In genomic region chr1:184011311-184011710, GRCm38 (mm10) we compare ENCODE assay signal across 19 mouse cellular contexts. TPM values are rescaled to one million over a fixed set of nuclear protein-coding genes. Genes with fewer than 3 reads are reported as not detected.
A peak's percentile ranks its signal among the peaks of the same experiment; 100 is the strongest.
DNase-seq lines count a peak whose midpoint lies in the region; ATAC-seq lines count a peak whose summit lies in the region.
"Had no signal": no experiment of that assay in that cellular context is flagged by ENCODE, and none has a peak within 500 bp of the region (broad histone marks: within the 10 kb centered on the region; RNA-seq: fewer than 3 reads in every experiment).

No protein-coding gene starts in this region.

- no peak overlapping the region for H3K9ac ChIP-seq in heart, embryonic 12.5 days

- DNase-seq in heart, adult 11 months = peak; percentile 51
- DNase-seq in heart, embryonic 10.5 days (ENCODE audit: low spot score) = peak; percentile 67
- DNase-seq in heart, adult 18-20 months = no peak
- DNase-seq: adrenal gland, adult 2 months; adrenal gland, adult 8-10 months; adrenal gland, postnatal 10 days; adrenal gland, postnatal 14 days; adrenal gland, postnatal 25 days; adrenal gland, postnatal 36 days; B cell, adult 2 months; cerebellum, adult 11 months; cerebellum, adult 11-12 months; cerebellum, adult 18-20 months had no signal

- WGBS in heart, embryonic 12.5 days = 91% methylated on average over 6 of the region's 6 CpGs
- 94% methylated on average over 6 of the region's 6 CpGs for WGBS in heart, embryonic 10.5 days

- no peak for ATAC-seq in heart, embryonic 12.5 days (ENCODE audit: insufficient number of reproducible peaks, low FRiP score)
- ATAC-seq: activated CD4-positive, CD25-positive, alpha-beta regulatory T cell, adult 4 months; CD4-positive, CD25-positive, alpha-beta regulatory T cell, adult 4 months; Patski had no signal

- H3K27ac ChIP-seq in heart, embryonic 12.5 days (ENCODE audit: poor library complexity, severe bottlenecking) = no peak overlapping the region
- no peak overlapping the region for H3K27ac ChIP-seq in heart, embryonic 10.5 days

- no peaks in the 10 kb centered on the region for H3K4me1 ChIP-seq in heart, embryonic 12.5 days (replicated peaks)
- no peaks in the 10 kb centered on the region for H3K4me1 ChIP-seq in heart, embryonic 10.5 days

- no peak overlapping the region for H3K4me2 ChIP-seq in heart, embryonic 12.5 days

- H3K9me3 ChIP-seq in heart, embryonic 12.5 days (replicated peaks) = no peaks in the 10 kb centered on the region
- H3K9me3 ChIP-seq in heart, embryonic 10.5 days = no peaks in the 10 kb centered on the region

- no peaks in the 10 kb centered on the region for H3K36me3 ChIP-seq in heart, embryonic 12.5 days
- no peaks in the 10 kb centered on the region for H3K36me3 ChIP-seq in heart, embryonic 10.5 days
- H3K36me3 ChIP-seq: G1E had no signal

- H3K27me3 ChIP-seq in heart, embryonic 12.5 days (replicated peaks) = no peaks in the 10 kb centered on the region
- no peaks in the 10 kb centered on the region for H3K27me3 ChIP-seq in heart, embryonic 10.5 days (ENCODE audit: insufficient read depth, poor library complexity, severe bottlenecking)
- H3K27me3 ChIP-seq: CH12.LX, Patski had no signal

- no peak overlapping the region for H3K4me3 ChIP-seq in heart, embryonic 12.5 days
- H3K4me3 ChIP-seq in heart, embryonic 10.5 days = no peak overlapping the region

RNA-seq across cellular contexts. Expression of gene Dusp10, which starts 1.8 kb away (rescaled TPM):
- 13.0 and 14.9 TPM in 2 replicates for polyA plus RNA-seq in heart, embryonic 12.5 days (2016; fragmentation: Nextera tagmentation; extraction: Ambion mirVana)
- 8.5 and 12.3 TPM in 2 replicates for polyA plus RNA-seq in heart, embryonic 10.5 days (2016; fragmentation: Nextera tagmentation; extraction: Ambion mirVana)
- 1 to 10 TPM; 3.6 to 5.0 TPM for total RNA-seq in heart, adult 18-20 months (2021)
- polyA plus RNA-seq: G1E had no signal

RNA-seq across cellular contexts. Expression of gene 1700056E22Rik, which starts 22.8 kb away (rescaled TPM):
- 3.2 and 3.8 TPM in 2 replicates for polyA plus RNA-seq in heart, embryonic 12.5 days (2016; fragmentation: Nextera tagmentation; extraction: Ambion mirVana)
- 1.1 and 1.3 TPM in 2 replicates for polyA plus RNA-seq in heart, embryonic 10.5 days (2016; fragmentation: Nextera tagmentation; extraction: Ambion mirVana)
- total RNA-seq in heart, adult 18-20 months (2021) = 1 to 10 TPM in 1 of 2 experiments, under 1 TPM in 1; 0.55 to 1.6 TPM
- total RNA-seq: G1E had no signal
- polyA plus RNA-seq: G1E had no signal

Comparison
In these comparisons a context has a peak if more than half of its experiments do, and no peak if none do; other contexts are left out.
1. DNase-seq: peak in heart, adult 11 months (single experiment) and heart, embryonic 10.5 days (single experiment); none in heart, adult 18-20 months (0 of 2).